Mouse (Mus musculus) forebrain, embryonic 10.5 days (tissue): ENCODE measurements around the gene Dtnbp1. TPM values are rescaled to one million over a fixed set of nuclear protein-coding genes. Genes with fewer than 3 reads are reported as not detected.

Experiments
- DNase-seq: peaks from one replicate; pipeline ENCODE4 v3.0.0-alpha.2; 2017; ENCODE audit warnings: low spot score; ENCODE audit errors: extremely low spot score
- H3K27ac ChIP-seq: fragments of 300-500 bp; sonication (generic); 2 replicates; pipeline ENCODE4 v1.5.1; 2016; ENCODE audit warnings: mild to moderate bottlenecking
- H3K27me3 ChIP-seq: fragments of 300-500 bp; sonication (generic); 2 replicates; pipeline ENCODE4 v1.6.1; 2016; ENCODE audit warnings: mild to moderate bottlenecking; ENCODE audit not compliant: poor library complexity, severe bottlenecking
- H3K36me3 ChIP-seq: fragments of 300-500 bp; sonication (generic); replicated peaks from 2 replicates; pipeline ENCODE4 v1.6.1; 2016; ENCODE audit warnings: mild to moderate bottlenecking, moderate library complexity
- H3K4me1 ChIP-seq: fragments of 300-500 bp; sonication (generic); 2 replicates; pipeline ENCODE4 v1.6.1; 2016
- H3K4me3 ChIP-seq: fragments of 300-500 bp; sonication (generic); 2 replicates; pipeline ENCODE4 v1.5.1; 2016; ENCODE audit warnings: mild to moderate bottlenecking, moderate library complexity
- H3K9me3 ChIP-seq: fragments of 300-500 bp; sonication (generic); 2 replicates; pipeline ENCODE4 v1.6.1; 2016; ENCODE audit warnings: mild to moderate bottlenecking, moderate library complexity
- WGBS: fragments of 180-500 bp; shearing (Covaris S2); methylation state at CpG from one replicate; pipeline ENCODE4 v1.1.7; 2016; 5-methylcytosine and 5-hydroxymethylcytosine counted together
- polyA plus RNA-seq: library from polyadenylated mRNA; unstranded; fragments of >200 nt; fragmentation: Nextera tagmentation; extraction: Ambion mirVana; gene quantifications from 2 replicates; pipeline ENCODE4 v1.2.1, GENCODE M21; 2016

Gene Dtnbp1
- polyA plus RNA-seq, 1 experiment from 2014 or later: 89.4 TPM

GRCm38 (mm10) chr13:45026291-45026690, 24.3 kb upstream of the Dtnbp1 start:
- WGBS: 92% methylated on average over 3 of the region's 3 CpGs
- no peak overlapping the region for H3K27ac ChIP-seq

GRCm38 (mm10) chr13:45024821-45025220, 22.9 kb upstream of the Dtnbp1 start:
- H3K27ac ChIP-seq: no peak overlapping the region
- 85% methylated on average over 10 of the region's 10 CpGs for WGBS
- H3K9me3 ChIP-seq: no peaks in the 10 kb centered on the region
- H3K27me3 ChIP-seq: no peaks in the 10 kb centered on the region
- no peaks in the 10 kb centered on the region for H3K36me3 ChIP-seq
- no peak overlapping the region for H3K4me3 ChIP-seq
- H3K4me1 ChIP-seq: no peaks in the 10 kb centered on the region
- no peak for DNase-seq

More at GRCm38 (mm10) chr13:45026291-45026690, 24.3 kb upstream of the Dtnbp1 start:
- H3K36me3 ChIP-seq: no peaks in the 10 kb centered on the region
- H3K27me3 ChIP-seq: no peaks in the 10 kb centered on the region
- H3K4me3 ChIP-seq: no peak overlapping the region
- DNase-seq: no peak
- H3K9me3 ChIP-seq: no peaks in the 10 kb centered on the region
- no peaks in the 10 kb centered on the region for H3K4me1 ChIP-seq

- peaks cover under 1% of the 10 kb centered on the region; the same call in 1 of the 2 replicates for H3K4me1 ChIP-seq
- 79% methylated on average over 20 of the region's 20 CpGs for WGBS
- H3K27ac ChIP-seq: no peak overlapping the region
- no peaks in the 10 kb centered on the region for H3K9me3 ChIP-seq
- H3K4me3 ChIP-seq: no peak overlapping the region
- no peaks in the 10 kb centered on the region for H3K27me3 ChIP-seq
- DNase-seq: no peak
- no peaks in the 10 kb centered on the region for H3K36me3 ChIP-seq
Observed at GRCm38 (mm10) chr13:45023356-45024150, 21.6 kb upstream of the Dtnbp1 start.

GRCm38 (mm10) chr13:45008150-45008549, 6.2 kb upstream of the Dtnbp1 start:
- DNase-seq: no peak
- Histone ChIP-seq H3K27me3 (no peaks in the 10 kb centered on the region), H3K9me3 (no peaks in the 10 kb centered on the region), H3K4me1 (peaks cover 5% of the 10 kb centered on the region), H3K27ac (no peak overlapping the region), H3K36me3 (no peaks in the 10 kb centered on the region), H3K4me3 (no peak overlapping the region)
- WGBS: 86% methylated on average over 7 of the region's 7 CpGs

DNA sequence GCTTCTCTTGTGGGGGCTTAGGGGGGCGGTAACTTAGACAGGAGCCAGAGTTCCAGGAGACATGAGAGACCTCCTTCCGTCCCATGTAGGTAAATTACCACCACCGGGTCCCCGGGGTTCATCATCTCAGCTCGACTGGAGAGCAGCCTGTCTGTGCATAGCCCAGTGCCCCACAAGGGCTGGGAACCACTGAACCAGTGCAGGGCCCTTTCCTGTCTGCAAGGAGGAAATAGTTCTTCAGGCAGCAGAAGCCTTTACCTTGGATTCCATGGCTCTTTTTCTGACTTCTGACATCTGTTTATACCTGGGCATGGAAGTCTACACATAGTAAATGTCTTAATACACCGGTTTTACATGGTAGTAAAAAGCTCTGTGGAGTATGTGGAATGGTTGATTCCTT, 5.8 kb upstream of the Dtnbp1 start:
- H3K9me3 ChIP-seq: no peaks in the 10 kb centered on the region
- WGBS: 90% methylated on average over 6 of the region's 6 CpGs

GRCm38 (mm10) chr13:45006483-45006882, 4.5 kb upstream of the Dtnbp1 start:
- peaks cover 15% of the 10 kb centered on the region for H3K4me1 ChIP-seq
- 84% methylated on average over 5 of the region's 5 CpGs for WGBS
- H3K36me3 ChIP-seq: no peaks in the 10 kb centered on the region
- H3K4me3 ChIP-seq: no peak overlapping the region
- no peak for DNase-seq
- H3K27me3 ChIP-seq: no peaks in the 10 kb centered on the region
- no peaks in the 10 kb centered on the region for H3K9me3 ChIP-seq
- no peak overlapping the region for H3K27ac ChIP-seq

More for the DNA sequence above, 5.8 kb upstream of the Dtnbp1 start:
- Histone ChIP-seq H3K4me3 (no peak overlapping the region), H3K27me3 (no peaks in the 10 kb centered on the region), H3K4me1 (peaks cover 9% of the 10 kb centered on the region), H3K27ac (no peak overlapping the region), H3K36me3 (no peaks in the 10 kb centered on the region)
- no peak for DNase-seq

- no peak overlapping the region for H3K27ac ChIP-seq
- 80% methylated on average over 7 of the region's 7 CpGs for WGBS
- no peak for DNase-seq
Observed at GRCm38 (mm10) chr13:45005861-45006260, 3.9 kb upstream of the Dtnbp1 start.

GRCm38 (mm10) chr13:45004987-45005592, 3.1 kb upstream of the Dtnbp1 start:
- no peak overlapping the region for H3K27ac ChIP-seq
- peaks cover 28% of the 10 kb centered on the region for H3K4me1 ChIP-seq
- 91% methylated on average over 5 of the region's 5 CpGs for WGBS
- DNase-seq: no peak
- no peaks in the 10 kb centered on the region for H3K27me3 ChIP-seq
- H3K36me3 ChIP-seq: no peaks in the 10 kb centered on the region
- no peaks in the 10 kb centered on the region for H3K9me3 ChIP-seq
- H3K4me3 ChIP-seq: no peak overlapping the region

More at GRCm38 (mm10) chr13:45005861-45006260, 3.9 kb upstream of the Dtnbp1 start:
- H3K9me3 ChIP-seq: no peaks in the 10 kb centered on the region
- no peaks in the 10 kb centered on the region for H3K36me3 ChIP-seq
- no peaks in the 10 kb centered on the region for H3K27me3 ChIP-seq
- H3K4me1 ChIP-seq: peaks cover 20% of the 10 kb centered on the region
- H3K4me3 ChIP-seq: no peak overlapping the region

DNA sequence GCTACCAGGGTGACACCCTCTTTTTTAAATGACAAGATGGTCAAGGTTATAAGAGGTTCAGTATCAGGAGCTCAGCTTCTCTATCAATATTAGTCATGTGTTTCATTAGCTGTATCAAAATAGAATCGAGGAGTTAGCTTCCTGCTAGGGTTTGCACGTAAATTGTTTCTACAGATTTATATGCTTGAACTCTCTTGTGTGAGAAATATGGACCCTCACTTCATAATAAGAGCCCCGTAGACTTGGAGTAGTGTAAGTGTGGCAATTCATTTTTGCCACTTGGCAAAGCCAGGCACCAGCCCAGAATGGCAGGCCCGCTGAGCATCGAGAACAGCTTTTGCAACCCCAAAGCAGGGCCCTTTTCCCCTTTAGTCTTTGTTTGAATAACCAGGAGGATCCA, 1.1 kb upstream of the Dtnbp1 start:
- 72% methylated on average over 5 of the region's 5 CpGs for WGBS
- Histone ChIP-seq H3K9me3 (no peaks in the 10 kb centered on the region), H3K27me3 (no peaks in the 10 kb centered on the region), H3K4me1 (peaks cover 33% of the 10 kb centered on the region), H3K27ac (no peak overlapping the region), H3K4me3 (peak overlapping the region; percentile 70; the same call in 1 of the 2 replicates), H3K36me3 (peaks cover 8% of the 10 kb centered on the region)
- DNase-seq: no peak

- H3K27ac ChIP-seq: peak overlapping the region; percentile 94
- WGBS: under 1% methylated on average over 52 of the region's 52 CpGs
- H3K4me3 ChIP-seq: peak overlapping the region; percentile 70
- peaks cover 29% of the 10 kb centered on the region for H3K4me1 ChIP-seq
- DNase-seq: peak; percentile 65
- H3K27me3 ChIP-seq: no peaks in the 10 kb centered on the region
- H3K36me3 ChIP-seq: peaks cover 8% of the 10 kb centered on the region
- no peaks in the 10 kb centered on the region for H3K9me3 ChIP-seq
Observed at GRCm38 (mm10) chr13:45001228-45001910, 578 bp downstream of the Dtnbp1 start.

GRCm38 (mm10) chr13:45000836-45001227, 1.1 kb downstream of the Dtnbp1 start:
- DNase-seq: peak; percentile 38
- H3K27ac ChIP-seq: peak overlapping the region; percentile 94

DNA sequence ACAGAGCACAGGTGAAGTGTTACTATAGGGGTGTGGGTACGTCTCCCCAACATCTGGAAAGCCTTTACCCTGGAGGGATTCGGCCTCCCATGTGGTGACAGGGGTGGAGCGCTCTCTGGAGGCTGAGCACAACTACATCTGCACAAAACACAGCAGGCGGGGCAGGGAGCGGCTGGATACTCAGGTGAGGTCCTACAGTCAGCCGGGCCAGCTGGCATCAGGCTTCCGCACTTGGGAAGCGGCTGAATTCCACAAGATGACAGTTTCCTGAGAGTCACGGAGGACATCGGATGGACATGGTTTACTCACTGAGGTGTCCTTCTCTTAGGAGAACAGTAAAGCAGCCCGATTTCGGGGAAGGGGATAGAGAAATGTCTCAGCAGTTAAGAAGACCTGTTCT, 2.7 kb downstream of the Dtnbp1 start:
- no peaks in the 10 kb centered on the region for H3K9me3 ChIP-seq
- H3K4me1 ChIP-seq: peaks cover 29% of the 10 kb centered on the region
- 91% methylated on average over 12 of the region's 12 CpGs for WGBS
- no peaks in the 10 kb centered on the region for H3K27me3 ChIP-seq
- H3K4me3 ChIP-seq: no peak overlapping the region
- DNase-seq: no peak
- H3K27ac ChIP-seq: no peak overlapping the region
- peaks cover 8% of the 10 kb centered on the region for H3K36me3 ChIP-seq

More at GRCm38 (mm10) chr13:45000836-45001227, 1.1 kb downstream of the Dtnbp1 start:
- H3K27me3 ChIP-seq: no peaks in the 10 kb centered on the region
- no peaks in the 10 kb centered on the region for H3K9me3 ChIP-seq
- WGBS: 25% methylated on average over 7 of the region's 7 CpGs
- peak overlapping the region; percentile 70 for H3K4me3 ChIP-seq
- H3K36me3 ChIP-seq: peaks cover 8% of the 10 kb centered on the region
- H3K4me1 ChIP-seq: peaks cover 29% of the 10 kb centered on the region

- WGBS: 91% methylated on average over 5 of the region's 5 CpGs
- Histone ChIP-seq H3K27ac (no peak overlapping the region), H3K36me3 (peaks cover 28% of the 10 kb centered on the region), H3K27me3 (no peaks in the 10 kb centered on the region), H3K4me1 (peaks cover 17% of the 10 kb centered on the region), H3K9me3 (no peaks in the 10 kb centered on the region), H3K4me3 (no peak overlapping the region)
- no peak for DNase-seq
Observed at GRCm38 (mm10) chr13:44996339-44996738, 5.6 kb downstream of the Dtnbp1 start.
